ENCODE assay signal across 8 mouse cellular contexts in the genomic region with DNA sequence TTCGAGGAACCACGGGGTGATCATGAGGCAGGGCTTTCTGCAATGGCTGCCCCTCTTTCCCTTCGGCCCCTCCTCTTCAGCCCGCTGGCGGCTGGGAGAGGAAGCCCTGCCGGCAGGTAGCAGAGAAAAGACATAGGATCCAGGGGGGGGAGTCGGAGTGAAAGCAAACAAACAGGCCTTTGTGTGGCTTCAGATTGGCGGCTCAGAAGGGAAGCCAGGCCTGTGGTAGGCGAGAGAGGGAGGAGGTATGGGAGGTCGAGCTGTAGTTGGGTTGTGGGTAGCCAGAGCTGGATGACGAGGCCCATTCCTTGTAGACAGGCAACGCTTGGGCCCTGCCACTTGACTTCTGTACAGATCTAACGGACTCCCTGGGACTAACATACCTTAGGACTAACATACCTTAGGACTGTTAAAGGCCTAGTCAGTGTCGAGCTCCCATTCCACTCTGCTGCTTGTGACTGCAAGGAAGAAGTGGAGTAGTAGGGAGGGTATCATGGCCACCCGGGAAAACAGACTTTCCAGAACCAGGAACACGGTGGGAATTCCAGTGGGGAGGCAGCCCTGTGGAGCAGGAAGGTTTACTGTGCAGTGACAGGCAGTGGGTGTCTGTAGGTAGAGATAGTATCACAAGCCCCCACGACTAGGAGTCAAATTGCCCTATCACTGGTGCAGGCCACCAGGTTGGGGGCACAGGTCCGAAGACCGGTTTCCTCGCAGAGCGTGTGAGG. TPM values are rescaled to one million over a fixed set of nuclear protein-coding genes. Genes with fewer than 3 reads are reported as not detected.
A peak's percentile ranks its signal among the peaks of the same experiment; 100 is the strongest.
DNase-seq lines count a peak whose midpoint lies in the region; ATAC-seq and TF ChIP-seq lines count a peak whose summit lies in the region.

No protein-coding gene starts in this region.

- no peaks in the 10 kb centered on the region for H3K36me3 ChIP-seq in kidney, adult 2 months (ENCODE audit: control insufficient read depth, insufficient read depth, low read length)
- H3K36me3 ChIP-seq in lung, embryonic 14.5 days (ENCODE audit: insufficient read depth), result no peaks in the 10 kb centered on the region
- no peaks in the 10 kb centered on the region for H3K36me3 ChIP-seq in neural tube, embryonic 14.5 days (ENCODE audit: control insufficient read depth, insufficient read depth, low read length)
- H3K36me3 ChIP-seq in thymus, adult 2 months (ENCODE audit: control insufficient read depth, insufficient read depth, low read length), result no peaks in the 10 kb centered on the region

- WGBS in kidney, adult 2 months, result 5% methylated on average over 21 of the region's 21 CpGs
- WGBS in lung, embryonic 14.5 days, result 4% methylated on average over 21 of the region's 21 CpGs
- WGBS in neural tube, embryonic 14.5 days, result 2% methylated on average over 21 of the region's 21 CpGs
- WGBS in thymus, adult 2 months, result under 1% methylated on average over 21 of the region's 21 CpGs

- H3K4me3 ChIP-seq in kidney, adult 2 months (ENCODE audit: insufficient read depth, low read depth, low read length), result peak overlapping the region; percentile 62
- H3K4me3 ChIP-seq in lung, embryonic 14.5 days (ENCODE audit: low read depth, low read length), result peak overlapping the region; percentile 47
- H3K4me3 ChIP-seq in neural tube, embryonic 14.5 days (ENCODE audit: low read depth, low read length), result peak overlapping the region; percentile 32
- peak overlapping the region; percentile 53 for H3K4me3 ChIP-seq in thymus, adult 2 months (ENCODE audit: control insufficient read depth, insufficient read depth, low read length)

- H3K9me3 ChIP-seq in lung, embryonic 14.5 days (ENCODE audit: low read depth, low read length), result no peaks in the 10 kb centered on the region
- H3K9me3 ChIP-seq in neural tube, embryonic 14.5 days (ENCODE audit: control insufficient read depth, low read length), result no peaks in the 10 kb centered on the region

- H3K27me3 ChIP-seq in kidney, adult 2 months (replicated peaks; ENCODE audit: control insufficient read depth, insufficient read depth, low read length), result no peaks in the 10 kb centered on the region
- no peaks in the 10 kb centered on the region for H3K27me3 ChIP-seq in lung, embryonic 14.5 days (ENCODE audit: insufficient read depth, low read length)
- H3K27me3 ChIP-seq in neural tube, embryonic 14.5 days (ENCODE audit: control insufficient read depth, insufficient read depth, low read length), result no peaks in the 10 kb centered on the region
- H3K27me3 ChIP-seq in thymus, adult 2 months (ENCODE audit: control insufficient read depth, insufficient read depth, low read length), result no peaks in the 10 kb centered on the region

- H3K4me2 ChIP-seq in lung, embryonic 14.5 days, result peak overlapping the region; percentile 90
- H3K4me2 ChIP-seq in neural tube, embryonic 14.5 days (ENCODE audit: low read depth, low read length), result peak overlapping the region; percentile 84

- DNase-seq in layer of hippocampus, postnatal 36 days, result peak; percentile 21 to 42
- DNase-seq in layer of hippocampus, postnatal 25 days (ENCODE audit: extremely low spot score in 1 of 2, low spot score in 1 of 2), result no peak
- DNase-seq in heart, adult 9 months (ENCODE audit: low spot score in 2 of 2), result peak; percentile 42 to 47
- peak; percentile 48 for DNase-seq in kidney, adult 2 months
- DNase-seq in lung, embryonic 14.5 days, result peak; percentile 66
- DNase-seq in thymus, adult 2 months, result peak; percentile 74

- peak overlapping the region; percentile 98 for H3K27ac ChIP-seq in kidney, adult 2 months (ENCODE audit: insufficient read depth, low read depth, low read length)
- peak overlapping the region; percentile 98 for H3K27ac ChIP-seq in lung, embryonic 14.5 days (ENCODE audit: low read depth)
- H3K27ac ChIP-seq in neural tube, embryonic 14.5 days (ENCODE audit: low read depth, low read length), result peak overlapping the region; percentile 95
- peak overlapping the region; percentile 97 for H3K27ac ChIP-seq in thymus, adult 2 months (ENCODE audit: control insufficient read depth, insufficient read depth, low read length)

- H3K9ac ChIP-seq in lung, embryonic 14.5 days, result peak overlapping the region; percentile 60
- H3K9ac ChIP-seq in neural tube, embryonic 14.5 days (replicated peaks; ENCODE audit: low read depth, low read length), result peak overlapping the region; percentile 69

- peak; percentile 51 for ATAC-seq in common myeloid progenitor, adult 5-6 weeks (replicated peaks; ENCODE audit: low read depth, poor library complexity, severe bottlenecking)
- ATAC-seq in lung, embryonic 14.5 days (ENCODE audit: insufficient read depth), result peak; percentile 42
- ATAC-seq in neural tube, embryonic 14.5 days (ENCODE audit: low read depth), result peak; percentile 49; the same call in 1 of the 2 replicates

- no peak for TF ChIP-seq CTCF in kidney, adult 2 months (conservative IDR thresholded peaks at IDR 0.05; ENCODE audit: insufficient read depth, insufficient read length, low read depth, low read length)
- TF ChIP-seq CTCF in lung, embryonic 14.5 days (IDR thresholded peaks at IDR 0.05; ENCODE audit: low read depth), result no peak
- 0 out of 2 replicates have a peak, but pooled peaks have one; percentile 42 for TF ChIP-seq CTCF in thymus, adult 2 months (IDR thresholded peaks at IDR 0.05; ENCODE audit: borderline replicate concordance, control insufficient read depth, extremely low read depth, insufficient read depth, low read length, poor library complexity)

- peaks cover 36% of the 10 kb centered on the region for H3K4me1 ChIP-seq in kidney, adult 2 months (ENCODE audit: control insufficient read depth, insufficient read depth, low read length)
- peaks cover 55% of the 10 kb centered on the region for H3K4me1 ChIP-seq in lung, embryonic 14.5 days (ENCODE audit: insufficient read depth)
- H3K4me1 ChIP-seq in neural tube, embryonic 14.5 days (ENCODE audit: control insufficient read depth, insufficient read depth, low read length), result peaks cover 36% of the 10 kb centered on the region
- H3K4me1 ChIP-seq in thymus, adult 2 months (replicated peaks; ENCODE audit: control insufficient read depth, insufficient read depth, low read length), result peaks cover 48% of the 10 kb centered on the region

- TF ChIP-seq POLR2A in kidney, adult 2 months (IDR thresholded peaks at IDR 0.05; ENCODE audit: low read depth, low read length), result no peak
- no peak for TF ChIP-seq POLR2A in thymus, adult 2 months (IDR thresholded peaks at IDR 0.05; ENCODE audit: control insufficient read depth, extremely low read depth, insufficient read depth, low read length, poor library complexity)

RNA-seq across cellular contexts. Expression of a gene that starts 9.6 kb away (rescaled TPM):
- total RNA-seq in layer of hippocampus, postnatal 36 days (2021), result 10 to 100 TPM; 67.9 to 76.3 TPM
- total RNA-seq in layer of hippocampus, postnatal 25 days (2021), result 10 to 100 TPM; 60.2 to 76.4 TPM
- 15.5 and 21.1 TPM in 2 replicates for total RNA-seq in common myeloid progenitor, adult 5-6 weeks (2017)
- polyA plus RNA-seq in kidney, adult 2 months (2012; rRNA removed), result 26.1 and 29.2 TPM in 2 replicates
- polyA plus RNA-seq in lung, embryonic 14.5 days (2014; fragmentation: Nextera tagmentation; extraction: Ambion mirVana), result 31.8 and 37.8 TPM in 2 replicates
- polyA plus RNA-seq in neural tube, embryonic 14.5 days (2014; fragmentation: Nextera tagmentation; extraction: Ambion mirVana), result 34.1 and 35.7 TPM in 2 replicates
- 205 and 240 TPM in 2 replicates for polyA plus RNA-seq in thymus, adult 2 months (2012; rRNA removed)

Comparison
In these comparisons a context has a peak if more than half of its experiments do, and no peak if none do; other contexts are left out.
1. DNase-seq: peak in layer of hippocampus, postnatal 36 days (2 of 2), heart, adult 9 months (2 of 2), kidney, adult 2 months (single experiment), lung, embryonic 14.5 days (single experiment) and thymus, adult 2 months (single experiment); none in layer of hippocampus, postnatal 25 days (0 of 2).
2. Peak in every context shown above with its lines, with median percentiles within 50 percentile points of each other: ATAC-seq, H3K27ac ChIP-seq and H3K4me3 ChIP-seq.